Mouse (Mus musculus) forebrain, embryonic 10.5 days (tissue): Measurements from ENCODE around the gene Sept9. TPM values are rescaled to one million over a fixed set of nuclear protein-coding genes. Genes with fewer than 3 reads are reported as not detected.
"Not testable (repeated sequence)": the region's sequence is repeated elsewhere in the genome, so short reads cannot be mapped to it uniquely, and the experiment has no call there.

Experiments used
- DNase-seq: peaks from one replicate; pipeline ENCODE4 v3.0.0-alpha.2; 2017; ENCODE audit warnings: low spot score; ENCODE audit errors: extremely low spot score
- H3K27ac ChIP-seq: fragments of 300-500 bp; sonication (generic); 2 replicates; pipeline ENCODE4 v1.5.1; 2016; ENCODE audit warnings: mild to moderate bottlenecking
- H3K27me3 ChIP-seq: fragments of 300-500 bp; sonication (generic); 2 replicates; pipeline ENCODE4 v1.6.1; 2016; ENCODE audit warnings: mild to moderate bottlenecking; ENCODE audit not compliant: poor library complexity, severe bottlenecking
- H3K36me3 ChIP-seq: fragments of 300-500 bp; sonication (generic); replicated peaks from 2 replicates; pipeline ENCODE4 v1.6.1; 2016; ENCODE audit warnings: mild to moderate bottlenecking, moderate library complexity
- H3K4me1 ChIP-seq: fragments of 300-500 bp; sonication (generic); 2 replicates; pipeline ENCODE4 v1.6.1; 2016
- H3K4me3 ChIP-seq: fragments of 300-500 bp; sonication (generic); 2 replicates; pipeline ENCODE4 v1.5.1; 2016; ENCODE audit warnings: mild to moderate bottlenecking, moderate library complexity
- H3K9me3 ChIP-seq: fragments of 300-500 bp; sonication (generic); 2 replicates; pipeline ENCODE4 v1.6.1; 2016; ENCODE audit warnings: mild to moderate bottlenecking, moderate library complexity
- WGBS: fragments of 180-500 bp; shearing (Covaris S2); methylation state at CpG from one replicate; pipeline ENCODE4 v1.1.7; 2016; 5-methylcytosine and 5-hydroxymethylcytosine counted together
- polyA plus RNA-seq: library from polyadenylated mRNA; unstranded; fragments of >200 nt; fragmentation: Nextera tagmentation; extraction: Ambion mirVana; gene quantifications from 2 replicates; pipeline ENCODE4 v1.2.1, GENCODE M21; 2016

Sept9 gene
- polyA plus RNA-seq, 1 experiment from 2014 or later: 206 TPM

DNA sequence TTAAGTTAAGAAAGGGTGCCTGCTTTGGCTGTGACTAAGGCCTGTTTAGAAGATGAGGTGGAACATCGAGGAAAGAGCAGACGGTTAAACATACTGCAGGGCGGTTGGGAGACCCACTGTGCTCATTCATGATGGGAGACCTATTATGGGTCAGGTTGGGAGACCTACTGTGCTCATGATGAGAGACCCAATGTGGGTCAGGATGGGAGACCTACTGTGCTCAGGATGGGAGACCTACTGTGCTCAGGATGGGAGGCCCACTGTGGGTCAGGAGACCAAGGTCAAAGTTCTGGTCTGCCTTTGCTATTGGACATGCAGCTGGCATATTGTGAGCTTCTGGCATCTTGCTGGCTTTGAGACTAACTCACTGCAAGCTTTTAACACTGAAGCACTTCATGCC lies 139.6 kb downstream of the Sept9 start:
- Histone ChIP-seq H3K27me3 (no peaks in the 10 kb centered on the region), H3K27ac (no peak overlapping the region), H3K4me1 (peaks cover 88% of the 10 kb centered on the region), H3K9me3 (no peaks in the 10 kb centered on the region), H3K36me3 (peaks cover 60% of the 10 kb centered on the region), H3K4me3 (no peak overlapping the region)
- no peak for DNase-seq
- WGBS: 91% methylated on average over 3 of the region's 3 CpGs

DNA sequence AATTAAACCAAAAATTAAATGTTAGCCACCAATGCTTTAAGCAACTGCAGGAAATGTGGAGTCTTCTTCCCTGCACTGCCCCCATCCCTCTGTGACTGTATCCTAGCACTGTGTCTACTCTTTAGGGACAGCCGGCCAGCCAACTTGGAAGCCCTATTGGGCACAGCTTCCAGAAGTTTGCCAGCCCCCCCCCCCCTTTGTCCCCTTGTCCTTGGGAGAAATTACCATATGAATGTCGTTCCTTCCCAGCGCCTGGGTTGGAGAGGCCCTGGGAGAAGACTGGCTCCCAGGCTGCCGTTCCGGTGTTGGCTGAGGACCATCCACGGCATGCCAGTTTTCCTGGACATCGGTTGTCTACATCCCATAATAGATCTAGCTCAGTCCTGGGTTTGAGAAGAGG lies 141.8 kb downstream of the Sept9 start:
- Histone ChIP-seq H3K4me1 (peaks cover 88% of the 10 kb centered on the region), H3K27me3 (no peaks in the 10 kb centered on the region), H3K4me3 (peak overlapping the region; percentile 28), H3K36me3 (peaks cover 45% of the 10 kb centered on the region), H3K27ac (peak overlapping the region; percentile 79), H3K9me3 (no peaks in the 10 kb centered on the region)
- WGBS: 32% methylated on average over 7 of the region's 7 CpGs
- DNase-seq: peak; percentile 42

DNA sequence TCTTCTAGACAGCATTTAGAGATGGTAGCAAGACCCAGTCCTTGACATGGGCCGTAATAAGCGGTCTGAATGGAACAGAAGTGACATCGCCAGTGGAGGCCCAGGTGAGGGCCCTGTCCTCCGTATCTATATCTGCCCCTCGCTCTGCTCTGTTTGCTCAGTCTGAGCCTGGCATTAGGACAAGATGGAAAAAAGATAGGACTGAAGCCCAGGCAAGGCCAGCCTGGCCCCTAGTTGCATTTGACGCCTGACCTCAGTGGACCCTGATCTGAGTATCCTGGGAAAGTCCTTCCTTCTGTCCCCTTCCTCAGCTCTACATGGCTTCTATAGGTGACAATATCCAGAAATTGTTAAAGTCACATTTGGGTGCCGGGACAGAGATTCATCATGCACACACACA lies 142.6 kb downstream of the Sept9 start:
- Histone ChIP-seq H3K4me1 (peaks cover 95% of the 10 kb centered on the region), H3K27me3 (no peaks in the 10 kb centered on the region), H3K27ac (peak overlapping the region; percentile 79)

DNA sequence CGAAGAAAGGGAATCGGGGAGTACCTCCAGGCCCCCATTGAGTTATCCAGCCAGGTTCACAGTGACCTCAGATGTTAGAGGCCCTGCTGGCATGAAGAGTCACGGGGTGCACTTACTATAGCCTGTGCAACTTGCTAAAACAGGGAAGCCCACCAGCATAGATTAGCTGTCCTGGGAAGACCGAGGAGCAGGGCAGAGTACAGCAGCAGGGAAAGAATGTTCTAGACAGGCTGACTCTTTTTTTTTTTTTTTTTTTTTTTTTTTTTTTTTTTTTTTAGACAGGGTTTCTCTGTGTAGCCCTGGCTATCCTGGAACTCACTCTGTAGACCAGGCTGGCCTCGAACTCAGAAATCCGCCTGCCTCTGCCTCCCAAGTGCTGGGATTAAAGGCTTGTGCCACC lies 143.0 kb downstream of the Sept9 start:
- H3K27ac ChIP-seq: peak overlapping the region; percentile 79; the same call in 1 of the 2 replicates
- not testable (repeated sequence) for H3K27me3 ChIP-seq, DNase-seq, H3K9me3 ChIP-seq, H3K4me3 ChIP-seq
- peaks cover 34% of the 10 kb centered on the region for H3K36me3 ChIP-seq
- 98% methylated on average over 6 of the region's 6 CpGs for WGBS
- H3K4me1 ChIP-seq: peaks cover 98% of the 10 kb centered on the region

More for the DNA sequence above, 142.6 kb downstream of the Sept9 start:
- Histone ChIP-seq H3K4me3 (peak overlapping the region; percentile 28; the same call in 1 of the 2 replicates), H3K9me3 (no peaks in the 10 kb centered on the region), H3K36me3 (peaks cover 39% of the 10 kb centered on the region)
- 96% methylated on average over 7 of the region's 7 CpGs for WGBS
- DNase-seq: no peak

DNA sequence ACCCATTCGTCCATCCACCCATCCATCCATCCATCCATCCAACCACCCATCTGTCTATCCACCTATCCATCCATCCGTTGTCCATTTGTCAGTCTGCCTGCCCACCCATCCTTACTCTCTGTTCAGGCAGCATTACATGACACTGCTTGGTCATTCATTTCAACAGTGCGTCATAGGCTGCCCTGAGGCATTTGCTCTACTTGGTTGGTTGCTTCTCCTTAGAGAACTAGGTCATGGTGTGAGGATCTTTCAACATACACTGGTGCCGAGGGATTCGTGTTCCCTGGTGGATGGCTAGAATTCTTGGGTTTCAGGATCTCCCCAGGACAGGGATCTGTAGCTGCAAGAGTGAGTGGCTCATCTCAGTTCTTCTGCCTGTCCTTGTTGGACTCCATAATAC lies 144.3 kb downstream of the Sept9 start:
- H3K27ac ChIP-seq: peak overlapping the region; percentile 82

DNA sequence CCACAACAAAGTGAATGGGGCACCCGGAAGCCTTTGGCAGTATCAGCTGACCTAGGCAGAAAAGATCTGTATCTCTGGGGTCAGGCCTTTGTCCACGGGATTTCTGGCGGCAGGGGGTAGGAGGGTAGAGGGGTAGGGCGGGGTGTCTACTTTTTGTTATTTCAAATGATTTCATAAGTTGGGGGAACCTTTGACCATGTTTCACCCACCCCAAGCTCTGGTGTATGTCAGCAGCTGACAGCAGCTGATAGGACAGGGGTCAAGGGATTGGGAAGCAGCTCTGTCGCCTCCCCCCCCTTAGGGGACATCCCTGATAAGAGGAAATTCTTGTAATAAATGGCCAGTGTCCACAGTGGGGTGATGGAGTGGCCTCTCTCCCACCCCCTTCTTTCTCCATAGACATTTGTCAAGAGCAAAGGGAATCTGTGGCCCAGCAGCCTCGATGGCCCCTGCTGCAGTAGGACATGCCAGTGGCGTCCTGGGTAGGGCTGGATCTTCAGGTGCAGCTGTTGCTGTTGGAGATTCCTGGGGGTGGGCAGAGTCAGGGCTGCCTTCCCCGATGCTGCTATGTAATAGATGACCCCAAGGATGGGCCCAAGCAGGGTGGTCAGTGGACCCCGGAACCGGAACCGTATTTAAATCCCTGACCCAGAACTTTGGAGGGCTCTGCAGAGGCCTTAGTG lies 145.0 kb downstream of the Sept9 start:
- Histone ChIP-seq H3K9me3 (no peaks in the 10 kb centered on the region), H3K27ac (peak overlapping the region; percentile 82), H3K27me3 (no peaks in the 10 kb centered on the region), H3K4me1 (peaks cover 98% of the 10 kb centered on the region), H3K4me3 (peak overlapping the region; percentile 9), H3K36me3 (peaks cover 20% of the 10 kb centered on the region)
- 71% methylated on average over 11 of the region's 11 CpGs for WGBS
- no peak for DNase-seq

More for the DNA sequence above, 144.3 kb downstream of the Sept9 start:
- Histone ChIP-seq H3K9me3 (no peaks in the 10 kb centered on the region), H3K4me3 (no peak overlapping the region), H3K4me1 (peaks cover 98% of the 10 kb centered on the region), H3K36me3 (peaks cover 23% of the 10 kb centered on the region), H3K27me3 (no peaks in the 10 kb centered on the region)
- no peak for DNase-seq
- 92% methylated on average over 5 of the region's 5 CpGs for WGBS

DNA sequence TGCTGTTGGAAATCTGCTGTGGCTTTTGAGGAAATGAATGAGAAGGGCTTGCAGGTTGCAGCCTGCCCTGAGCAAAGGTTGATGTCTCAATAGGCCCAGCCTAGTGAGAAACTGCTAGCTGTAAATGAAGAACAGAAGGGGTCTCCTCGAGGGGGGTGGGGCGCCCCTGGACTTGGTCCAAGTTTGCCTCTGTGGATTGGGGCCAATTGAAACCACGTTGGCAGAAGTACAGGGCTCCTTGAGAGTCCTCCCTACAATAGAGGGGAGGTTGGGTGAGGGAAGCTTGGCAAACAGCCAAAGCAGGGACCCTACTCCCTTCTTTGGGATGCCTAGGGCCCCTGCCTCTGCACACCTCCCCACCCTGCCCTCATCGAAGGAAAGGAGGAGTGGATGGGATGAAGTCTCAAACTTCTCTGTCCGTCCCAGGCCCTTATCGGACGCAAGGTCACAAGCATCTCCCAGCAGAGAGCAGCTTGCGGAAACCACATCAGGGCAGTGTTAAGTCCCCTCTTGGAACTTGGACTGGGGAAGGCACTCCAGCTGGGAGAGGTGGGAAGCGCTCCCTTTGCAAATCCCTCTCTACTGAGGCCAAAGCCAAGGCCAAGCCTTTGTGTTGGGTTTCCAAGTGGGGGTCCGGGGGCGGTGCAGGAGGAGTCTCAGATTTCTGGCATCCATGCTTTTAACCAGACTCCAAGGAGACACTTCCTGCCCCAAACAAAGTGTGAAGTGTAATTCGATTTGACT lies 145.7 kb downstream of the Sept9 start:
- peak overlapping the region; percentile 9 for H3K4me3 ChIP-seq
- peak; percentile 39 for DNase-seq
- 45% methylated on average over 12 of the region's 12 CpGs for WGBS

DNA sequence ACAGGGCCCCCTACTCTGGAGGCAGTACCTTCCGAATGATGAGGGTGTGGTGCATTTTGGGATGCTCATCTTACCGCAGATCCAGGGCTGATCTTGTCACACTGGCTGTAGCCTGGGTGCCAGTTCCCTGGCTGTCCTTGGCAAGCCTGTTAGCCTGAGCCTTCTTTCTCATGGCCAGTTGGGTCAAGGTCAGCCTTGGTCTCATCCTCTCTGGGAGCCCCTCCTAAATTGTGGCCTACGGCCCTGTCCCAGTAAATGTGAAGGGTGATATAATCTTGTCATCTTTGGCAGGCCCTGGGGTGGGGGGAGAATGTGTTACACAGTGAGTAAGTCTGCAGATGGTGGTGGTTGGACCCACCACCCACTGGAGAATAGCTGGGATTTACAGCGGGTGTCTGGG lies 147.8 kb downstream of the Sept9 start:
- Histone ChIP-seq H3K27me3 (no peaks in the 10 kb centered on the region), H3K4me1 (peaks cover 86% of the 10 kb centered on the region), H3K36me3 (peaks cover 33% of the 10 kb centered on the region), H3K27ac (peak overlapping the region; percentile 10; the same call in 1 of the 2 replicates), H3K4me3 (no peak overlapping the region), H3K9me3 (no peaks in the 10 kb centered on the region)
- no peak for DNase-seq
- 88% methylated on average over 4 of the region's 4 CpGs for WGBS

More for the DNA sequence above, 145.7 kb downstream of the Sept9 start:
- H3K27ac ChIP-seq: peak overlapping the region; percentile 82
- no peaks in the 10 kb centered on the region for H3K27me3 ChIP-seq
- H3K36me3 ChIP-seq: peaks cover 21% of the 10 kb centered on the region
- H3K9me3 ChIP-seq: no peaks in the 10 kb centered on the region
- peaks cover 98% of the 10 kb centered on the region for H3K4me1 ChIP-seq

DNA sequence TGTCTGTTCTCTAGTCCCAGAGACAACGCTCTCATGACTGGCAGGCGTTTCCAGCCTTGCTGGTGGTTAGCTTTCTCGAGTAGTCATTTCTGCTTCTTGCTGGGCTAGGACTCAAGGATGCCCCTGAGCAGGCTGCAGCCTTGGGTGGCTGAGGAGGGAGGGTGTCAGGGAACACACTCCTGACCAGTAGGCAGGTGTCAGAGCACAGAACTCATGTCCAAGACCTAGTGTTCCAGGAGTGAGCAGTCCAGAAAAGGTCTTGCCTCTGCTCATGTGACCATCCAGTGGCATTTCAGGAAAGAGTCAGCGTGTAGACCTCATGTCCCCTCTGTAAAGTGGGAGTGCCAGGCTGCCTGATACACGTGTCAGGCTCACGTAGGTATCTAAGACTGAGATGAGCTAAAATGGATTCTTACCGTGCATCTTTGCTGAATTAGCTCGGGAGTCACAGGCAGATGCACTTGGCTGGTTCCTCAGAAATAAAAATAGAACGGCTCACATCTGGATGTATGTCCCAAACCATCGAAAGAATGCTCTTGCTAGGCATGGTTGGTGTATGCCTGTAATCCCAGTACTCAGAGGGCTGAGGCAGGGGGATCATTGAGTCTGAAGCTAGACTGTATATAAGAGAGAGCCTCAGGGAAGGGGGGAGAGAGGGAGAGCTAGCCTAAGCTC lies 149.1 kb downstream of the Sept9 start:
- Histone ChIP-seq H3K4me1 (peaks cover 75% of the 10 kb centered on the region), H3K4me3 (no peak overlapping the region), H3K36me3 (peaks cover 40% of the 10 kb centered on the region), H3K9me3 (no peaks in the 10 kb centered on the region), H3K27ac (peak overlapping the region; percentile 74), H3K27me3 (no peaks in the 10 kb centered on the region)
- no peak for DNase-seq
- 74% methylated on average over 10 of the region's 10 CpGs for WGBS

DNA sequence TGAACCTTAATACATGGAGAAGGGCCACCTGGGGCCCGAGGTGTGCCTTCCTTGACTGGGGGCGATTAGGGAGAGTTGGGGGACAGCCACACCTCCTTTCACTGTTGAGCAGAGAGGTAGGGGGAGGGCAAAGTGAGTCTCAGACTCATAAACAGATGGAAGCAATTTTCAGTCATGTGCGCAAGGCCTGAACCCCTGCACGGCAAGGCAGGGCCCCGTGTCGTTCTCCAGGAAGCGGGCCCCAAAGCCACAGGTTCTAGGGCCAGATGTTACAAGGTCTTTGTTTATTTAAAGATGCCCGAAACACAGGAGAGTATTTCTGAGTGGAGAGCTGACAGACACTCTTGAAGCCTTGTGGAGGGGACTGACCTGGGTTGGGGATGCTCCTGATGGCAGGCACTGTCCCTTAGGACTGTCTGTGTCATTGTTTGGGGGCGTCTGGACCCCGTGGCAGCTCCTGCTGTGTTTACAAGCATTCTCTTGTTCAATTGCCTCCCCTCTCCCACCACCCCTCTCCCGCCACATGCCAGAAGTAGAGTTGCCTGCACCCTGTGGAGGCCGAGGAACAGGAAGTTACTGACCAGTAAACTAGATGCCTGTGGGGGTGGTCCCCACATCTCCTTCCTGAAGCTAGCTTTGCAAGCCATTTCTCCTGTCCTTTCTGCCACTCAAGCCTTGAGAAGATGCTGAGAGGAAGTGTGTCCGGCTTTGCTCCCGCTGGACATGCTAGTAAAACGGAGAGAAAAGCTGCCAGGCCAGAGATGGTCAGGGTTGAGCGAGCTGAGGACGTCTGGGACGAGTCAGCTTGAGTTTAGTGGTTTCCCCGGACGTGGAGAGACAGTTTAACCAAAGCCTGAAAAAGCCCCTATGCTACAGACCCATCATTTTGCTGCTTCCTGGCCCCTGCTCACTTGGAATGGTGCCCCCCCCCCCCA lies 150.2 kb downstream of the Sept9 start:
- Histone ChIP-seq H3K4me3 (peak overlapping the region; percentile 13), H3K9me3 (no peaks in the 10 kb centered on the region)
- no peak for DNase-seq

DNA sequence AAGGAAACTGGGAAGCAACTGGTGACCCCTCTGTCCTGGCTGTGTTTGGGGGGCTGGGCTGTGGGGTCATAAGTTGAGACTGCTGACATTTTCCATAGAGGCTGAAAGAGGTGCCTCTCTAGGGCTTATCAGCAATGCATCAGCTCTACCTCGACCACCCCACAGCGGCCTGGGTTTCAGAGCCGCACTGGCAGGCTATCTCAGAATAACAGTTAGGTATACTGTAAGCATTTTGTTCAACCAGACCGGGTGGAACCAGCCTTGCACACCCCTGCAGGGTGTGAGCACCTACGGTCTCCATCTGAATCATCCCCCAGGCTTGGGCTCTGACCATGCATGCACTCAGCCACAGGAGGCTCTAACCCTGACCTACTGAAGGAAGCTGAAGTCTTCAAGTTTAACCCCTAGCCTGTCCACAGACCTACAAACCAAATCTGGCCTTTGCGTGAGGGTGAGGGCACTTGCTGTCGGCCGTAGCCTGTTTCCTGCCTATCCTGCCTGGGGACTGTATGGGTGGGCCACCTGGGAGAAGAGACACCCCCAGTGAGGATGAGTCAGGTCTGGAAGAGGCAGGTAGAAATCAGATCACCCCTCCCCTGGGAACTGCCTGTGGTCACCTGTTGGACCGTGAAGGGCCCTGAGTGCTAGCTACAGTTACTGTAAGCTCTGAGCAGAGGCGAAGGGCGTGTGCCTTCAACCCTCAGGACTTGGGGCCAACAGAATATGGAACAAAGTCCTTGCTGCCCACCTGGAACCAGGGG lies 151.2 kb downstream of the Sept9 start:
- peaks cover 54% of the 10 kb centered on the region for H3K4me1 ChIP-seq

More for the DNA sequence above, 150.2 kb downstream of the Sept9 start:
- H3K36me3 ChIP-seq: peaks cover 51% of the 10 kb centered on the region
- H3K4me1 ChIP-seq: peaks cover 63% of the 10 kb centered on the region
- peak overlapping the region; percentile 74 for H3K27ac ChIP-seq
- H3K27me3 ChIP-seq: no peaks in the 10 kb centered on the region
- 44% methylated on average over 20 of the region's 20 CpGs for WGBS

More for the DNA sequence above, 151.2 kb downstream of the Sept9 start:
- Histone ChIP-seq H3K9me3 (0 out of 2 replicates have a peak, but pooled peaks cover 2% of the 10 kb centered on the region), H3K27ac (peak overlapping the region; percentile 74; the same call in 1 of the 2 replicates), H3K27me3 (no peaks in the 10 kb centered on the region), H3K36me3 (peaks cover 61% of the 10 kb centered on the region), H3K4me3 (no peak overlapping the region)
- WGBS: 92% methylated on average over 11 of the region's 11 CpGs
- no peak for DNase-seq
